Mouse (Mus musculus) embryo, embryonic 11.5 days (tissue): ENCODE results near the gene 9330159F19Rik.

Experiments used
- DNase-seq: peaks from one replicate; pipeline ENCODE4 v3.0.0-alpha.2; 2012; ENCODE audit warnings: low read depth, low spot score

The 9330159F19Rik gene

DNA sequence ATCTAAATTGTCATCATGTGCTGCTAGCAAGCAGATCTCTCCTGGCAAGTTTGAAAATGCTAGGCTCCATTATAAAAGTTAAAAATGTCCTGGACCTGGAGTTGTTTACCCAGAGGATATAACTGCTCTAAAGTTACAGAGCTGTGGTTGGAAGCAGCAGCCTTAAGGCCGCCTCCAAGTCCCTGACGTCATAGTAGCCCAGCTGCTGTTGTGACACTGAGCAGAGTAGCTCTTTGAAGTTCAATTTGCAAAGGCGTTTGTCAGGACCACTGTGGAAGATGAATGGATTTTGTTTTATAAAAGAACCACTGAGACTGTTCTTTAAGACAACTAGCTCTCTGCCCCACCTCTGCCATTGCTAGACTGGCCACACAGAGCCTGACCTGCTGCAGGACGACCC lies at the start of gene 9330159F19Rik:
Gene 9330159F19Rik (plus strand): TSS at position 154 of the 400 bp plus-strand sequence.
- DNase-seq = peak; percentile 37

DNA sequence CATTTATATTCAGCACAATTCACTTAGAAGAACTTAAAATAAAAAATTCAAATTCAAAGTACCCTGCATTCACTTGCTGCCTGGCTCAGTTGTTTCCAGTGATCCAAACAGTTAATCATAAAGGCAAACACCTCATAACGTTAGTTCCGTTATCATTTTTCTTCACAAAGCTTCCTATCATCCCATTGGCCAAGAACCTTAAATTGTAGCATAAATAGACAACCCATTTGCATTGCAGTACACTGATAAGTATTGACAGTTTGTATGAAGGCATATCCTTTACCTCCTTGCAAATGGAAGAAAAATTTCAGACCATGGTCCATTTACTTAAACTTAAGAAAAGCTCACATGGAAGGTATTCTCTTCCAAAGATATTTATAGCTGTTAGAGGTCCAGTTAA lies 49.7 kb upstream of the 9330159F19Rik start:
- no peak for DNase-seq

GRCm38 (mm10) chr10:29173778-29174177 lies 37.6 kb upstream of the 9330159F19Rik start:
- no peak for DNase-seq

DNA sequence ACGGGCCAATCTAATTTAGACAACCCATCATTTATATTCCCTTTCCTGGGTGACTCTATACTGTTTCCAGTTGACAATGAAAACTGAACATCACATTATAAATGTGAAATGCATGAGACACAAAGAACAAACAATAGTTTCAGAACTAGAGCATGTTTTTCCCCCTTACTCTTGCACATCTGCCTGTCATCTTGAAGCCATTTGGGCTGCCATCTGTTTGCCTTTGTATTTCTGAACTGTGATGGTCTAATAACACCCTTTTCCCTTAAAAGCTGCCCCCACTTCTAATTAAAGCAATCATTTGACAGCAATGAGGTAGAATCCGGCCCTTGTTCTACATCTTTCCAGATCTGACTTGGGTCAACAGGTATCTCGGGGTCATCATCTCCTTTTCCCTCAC lies 35.8 kb upstream of the 9330159F19Rik start:
- no peak for DNase-seq

DNA sequence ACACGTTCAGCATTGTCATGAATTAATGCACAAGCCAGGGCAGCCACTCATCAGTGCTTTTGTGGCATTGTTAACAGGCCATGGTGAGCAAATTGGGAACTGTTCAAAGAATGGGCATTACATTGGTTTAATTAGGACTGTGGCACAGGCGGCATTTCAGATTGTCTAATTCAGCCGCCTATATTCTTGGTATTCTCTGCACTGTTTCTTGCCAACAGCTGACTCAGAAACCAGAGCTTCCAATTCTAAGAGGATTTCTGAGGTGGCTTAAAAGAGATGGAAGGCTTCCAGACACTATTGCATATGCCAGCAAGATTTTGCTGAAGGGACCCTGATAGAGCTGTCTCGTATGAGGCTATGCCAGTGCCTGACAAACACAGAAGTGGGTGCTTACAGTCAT lies 34.5 kb upstream of the 9330159F19Rik start:
- DNase-seq = no peak

DNA sequence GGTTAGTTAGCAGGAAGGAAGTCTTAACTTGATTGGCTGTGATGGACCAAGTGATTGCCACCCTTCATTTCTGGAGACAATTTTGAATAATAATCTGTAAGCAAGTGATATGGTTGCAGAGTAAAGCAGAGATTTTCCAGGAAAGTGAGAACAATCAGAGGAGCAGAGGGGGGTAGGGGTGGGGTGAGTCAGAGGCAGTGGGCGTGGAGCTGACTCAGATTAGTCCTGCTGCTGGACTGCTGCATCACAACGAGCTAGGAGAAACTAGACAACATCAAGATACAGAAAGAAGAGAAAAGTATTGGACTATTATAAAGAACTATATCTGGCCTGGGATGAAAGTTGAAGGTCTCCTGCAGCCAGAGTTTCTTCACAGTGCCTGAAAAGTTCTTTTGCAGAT lies 33.4 kb upstream of the 9330159F19Rik start:
- DNase-seq = no peak

- DNase-seq = no peak
Measured at GRCm38 (mm10) chr10:29180210-29180609, 31.2 kb upstream of the 9330159F19Rik start.

DNA sequence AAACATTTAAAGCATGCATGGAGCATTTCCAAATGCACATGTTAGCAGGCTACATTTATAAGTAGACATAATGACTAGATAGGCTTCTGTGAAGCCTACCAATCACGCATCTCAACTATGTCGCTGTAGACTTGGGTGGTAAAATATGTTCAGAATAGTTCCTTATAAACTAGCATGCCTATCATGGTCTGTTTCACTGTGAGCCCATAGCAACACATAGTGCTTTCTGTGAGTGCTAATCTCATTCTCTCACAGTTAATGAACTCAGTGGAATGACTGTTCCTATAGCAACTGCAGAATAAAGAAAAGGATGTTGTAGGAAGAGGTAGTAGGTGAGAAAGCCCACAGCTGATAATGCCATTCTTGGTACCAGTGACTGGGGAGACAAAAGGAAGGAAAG lies 30.4 kb upstream of the 9330159F19Rik start:
- DNase-seq = no peak

GRCm38 (mm10) chr10:29193769-29194168 lies 17.6 kb upstream of the 9330159F19Rik start:
- no peak for DNase-seq

DNA sequence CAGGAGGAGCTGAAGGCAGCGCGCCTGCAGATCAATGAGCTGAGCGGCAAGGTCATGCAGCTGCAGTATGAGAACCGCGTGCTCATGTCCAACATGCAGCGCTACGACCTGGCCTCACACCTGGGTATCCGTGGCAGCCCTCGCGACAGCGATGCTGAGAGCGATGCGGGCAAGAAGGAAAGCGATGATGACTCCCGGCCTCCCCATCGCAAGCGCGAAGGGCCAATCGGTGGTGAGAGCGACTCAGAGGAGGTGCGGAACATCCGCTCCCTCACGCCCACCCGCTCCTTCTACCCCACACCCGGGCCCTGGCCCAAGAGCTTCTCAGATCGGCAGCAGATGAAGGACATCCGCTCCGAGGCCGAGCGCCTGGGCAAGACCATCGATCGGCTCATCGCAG lies 14.6 kb upstream of the 9330159F19Rik start:
- no peak for DNase-seq

DNA sequence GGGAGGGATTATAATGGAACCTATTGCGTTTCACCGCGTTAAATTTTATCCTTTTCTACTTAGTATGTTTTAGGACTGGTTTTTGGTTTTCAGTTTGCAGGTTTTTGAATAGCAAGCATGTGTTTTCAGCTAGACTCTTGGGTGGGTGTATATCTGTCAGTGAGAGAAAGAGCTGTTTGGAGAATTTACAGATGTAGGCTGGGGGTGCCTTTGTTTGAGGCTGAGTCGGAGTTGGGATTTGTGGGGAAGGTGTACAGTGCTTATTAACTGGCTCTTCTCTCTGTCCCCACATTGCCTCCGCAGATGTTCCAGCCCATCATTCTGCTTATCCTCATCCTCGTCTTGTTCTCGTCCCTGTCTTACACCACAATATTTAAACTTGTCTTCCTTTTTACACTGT lies 12.8 kb upstream of the 9330159F19Rik start, which contains the start of gene Gm49353:
Gene Gm49353 (plus strand): TSS at position 313 of the 400 bp plus-strand sequence.
- no peak for DNase-seq

- no peak for DNase-seq
Measured at GRCm38 (mm10) chr10:29199835-29200234, 11.6 kb upstream of the 9330159F19Rik start.

DNA sequence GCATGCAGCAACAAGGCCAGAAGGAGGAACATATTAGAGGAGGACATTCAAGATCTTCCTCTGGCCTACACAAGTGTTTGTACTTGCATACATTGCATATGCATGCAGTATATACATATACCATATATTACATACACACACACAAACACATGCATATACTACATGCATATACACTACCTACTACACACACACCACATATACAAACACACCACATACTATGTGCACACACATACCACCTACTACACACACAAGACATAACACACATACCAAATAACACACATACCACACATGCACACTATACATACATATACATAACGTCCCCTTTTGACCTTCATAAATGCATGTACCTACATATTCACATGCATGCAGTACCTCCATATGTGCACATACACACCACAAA lies 10.8 kb upstream of the 9330159F19Rik start:
- no peak for DNase-seq

- DNase-seq = peak; percentile 26
Measured at GRCm38 (mm10) chr10:29206730-29207129, 4.7 kb upstream of the 9330159F19Rik start.

DNA sequence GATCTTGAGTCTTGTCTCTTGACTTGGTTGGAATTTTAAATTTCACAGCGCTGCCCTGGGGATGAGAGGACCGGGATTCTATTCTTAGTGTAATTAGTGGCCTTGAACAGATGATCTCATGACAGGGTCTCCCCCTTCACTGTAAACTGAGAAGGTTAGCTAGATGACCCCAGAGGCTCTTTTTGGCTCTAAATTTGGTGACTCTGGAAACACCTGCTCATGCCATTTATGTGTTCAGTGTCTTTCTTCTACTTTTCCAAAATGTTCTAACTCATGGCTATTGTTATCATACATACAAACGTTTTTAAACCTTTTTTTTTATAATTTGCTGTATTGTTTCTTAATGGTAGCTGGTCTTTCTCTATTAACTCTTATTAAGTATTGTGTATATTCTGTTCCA lies 2.7 kb upstream of the 9330159F19Rik start:
- DNase-seq = no peak

- no peak for DNase-seq
Measured at GRCm38 (mm10) chr10:29213534-29214100, 2.2 kb downstream of the 9330159F19Rik start.

DNA sequence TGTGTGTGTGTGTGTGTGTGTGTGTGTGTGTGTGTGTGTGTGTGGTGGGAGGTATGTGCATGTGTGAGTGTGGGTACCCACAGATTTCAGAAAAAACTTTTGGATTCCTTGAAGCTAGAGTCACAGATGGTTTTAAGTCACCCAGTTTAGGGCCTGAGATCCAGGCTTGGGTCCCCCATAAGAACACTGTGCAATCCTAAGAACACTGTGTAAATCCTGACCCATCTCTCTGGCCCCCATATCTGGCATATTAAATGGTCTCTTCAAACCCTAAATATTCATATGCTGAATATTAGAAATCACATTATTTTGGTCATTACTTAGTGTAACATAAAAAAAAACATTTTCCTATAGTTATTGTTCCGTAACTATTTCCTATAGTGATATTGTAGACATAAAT lies 5.6 kb downstream of the 9330159F19Rik start:
- no peak for DNase-seq

DNA sequence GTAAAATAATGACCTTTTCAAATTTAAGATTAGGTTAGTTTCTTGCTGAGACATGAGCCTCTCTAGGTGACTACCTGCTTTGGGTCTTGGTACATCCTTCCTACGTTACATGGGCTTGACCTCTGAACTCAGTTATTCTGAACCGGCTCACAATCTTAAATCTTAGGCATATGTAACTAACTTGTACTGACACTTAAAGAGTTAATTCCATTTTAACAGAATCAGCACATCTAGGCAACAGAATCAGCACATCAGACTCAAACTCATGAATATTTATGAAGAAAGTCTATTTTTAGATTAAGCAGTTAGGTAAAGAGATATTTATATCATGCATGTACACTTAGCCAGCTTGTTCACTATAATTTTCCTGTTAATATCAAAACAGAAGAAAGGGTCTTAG lies 6.0 kb downstream of the 9330159F19Rik start:
- DNase-seq = no peak

GRCm38 (mm10) chr10:29225329-29225728 lies 13.9 kb downstream of the 9330159F19Rik start:
- no peak for DNase-seq

DNA sequence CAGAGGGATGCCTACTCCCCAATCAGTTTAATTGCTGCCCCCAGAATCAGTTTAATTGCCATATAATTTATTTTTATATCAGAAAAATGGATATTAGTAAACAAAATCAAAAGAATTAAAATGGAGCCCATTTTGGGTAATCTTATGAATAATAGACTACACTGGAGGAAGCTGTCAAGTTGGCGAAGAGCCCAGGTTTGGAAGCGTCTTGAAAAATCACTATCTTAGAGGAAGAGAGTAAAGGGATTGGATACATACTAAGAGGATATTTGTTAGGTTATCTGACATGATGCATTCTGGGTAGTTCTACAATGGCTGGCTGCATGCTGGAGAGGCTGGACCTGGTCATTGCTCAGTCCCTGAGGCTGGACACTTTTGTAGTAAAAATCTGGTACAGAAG lies 19.8 kb downstream of the 9330159F19Rik start:
- DNase-seq = no peak
